Mouse (Mus musculus): ENCODE measurements around the gene Pum2. TPM values are rescaled to one million over a fixed set of nuclear protein-coding genes. Genes with fewer than 3 reads are reported as not detected.

Pum2 gene
- polyA plus RNA-seq, 1 experiment from 2014 or later = 80.1 TPM

GRCm38 (mm10) chr12:8657629-8658366, 16.1 kb upstream of the Pum2 start:
- 87% methylated on average over 6 of the region's 6 CpGs for WGBS (ENCODE audit: missing documents)
- Histone ChIP-seq H3K27ac (no peak overlapping the region), H3K4me3 (ENCODE audit: inconsistent target) (no peak overlapping the region), H3K79me2 (ENCODE audit: inconsistent target) (no peaks in the 10 kb centered on the region), H3K36me3 (ENCODE audit: inconsistent target) (no peaks in the 10 kb centered on the region)

- no peaks in the 10 kb centered on the region for H3K79me2 ChIP-seq (ENCODE audit: inconsistent target)
- H3K36me3 ChIP-seq (ENCODE audit: inconsistent target) = no peaks in the 10 kb centered on the region
- WGBS (ENCODE audit: missing documents) = 12% methylated on average over 15 of the region's 15 CpGs
- H3K27ac ChIP-seq = peak overlapping the region; percentile 52
- no peak overlapping the region for H3K4me3 ChIP-seq (ENCODE audit: inconsistent target)
Measured at GRCm38 (mm10) chr12:8659406-8660279, 14.3 kb upstream of the Pum2 start.

- Histone ChIP-seq H3K4me3 (ENCODE audit: inconsistent target) (no peak overlapping the region), H3K27ac (no peak overlapping the region), H3K79me2 (ENCODE audit: inconsistent target) (no peaks in the 10 kb centered on the region), H3K36me3 (ENCODE audit: inconsistent target) (no peaks in the 10 kb centered on the region)
- 64% methylated on average over 3 of the region's 3 CpGs for WGBS (ENCODE audit: missing documents)
Measured at GRCm38 (mm10) chr12:8661747-8662146, 12.2 kb upstream of the Pum2 start.

- 55% methylated on average over 2 of the region's 2 CpGs for WGBS (ENCODE audit: missing documents)
- no peaks in the 10 kb centered on the region for H3K79me2 ChIP-seq (ENCODE audit: inconsistent target)
- no peaks in the 10 kb centered on the region for H3K36me3 ChIP-seq (ENCODE audit: inconsistent target)
- no peak overlapping the region for H3K27ac ChIP-seq
- no peak overlapping the region for H3K4me3 ChIP-seq (ENCODE audit: inconsistent target)
Measured at GRCm38 (mm10) chr12:8662175-8662574, 11.8 kb upstream of the Pum2 start.

- H3K79me2 ChIP-seq (ENCODE audit: inconsistent target) = no peaks in the 10 kb centered on the region
- no peak overlapping the region for H3K27ac ChIP-seq
- H3K4me3 ChIP-seq (ENCODE audit: inconsistent target) = no peak overlapping the region
- no peaks in the 10 kb centered on the region for H3K36me3 ChIP-seq (ENCODE audit: inconsistent target)
- 85% methylated on average over 4 of the region's 4 CpGs for WGBS (ENCODE audit: missing documents)
Measured at GRCm38 (mm10) chr12:8662721-8663120, 11.2 kb upstream of the Pum2 start.

- no peak overlapping the region for H3K4me3 ChIP-seq (ENCODE audit: inconsistent target)
- no peaks in the 10 kb centered on the region for H3K36me3 ChIP-seq (ENCODE audit: inconsistent target)
- 46% methylated on average over 4 of the region's 4 CpGs for WGBS (ENCODE audit: missing documents)
- H3K79me2 ChIP-seq (ENCODE audit: inconsistent target) = no peaks in the 10 kb centered on the region
- peak overlapping the region; percentile 30 for H3K27ac ChIP-seq
Measured at GRCm38 (mm10) chr12:8667473-8668255, 6.3 kb upstream of the Pum2 start.

- Histone ChIP-seq H3K4me3 (ENCODE audit: inconsistent target) (no peak overlapping the region), H3K79me2 (ENCODE audit: inconsistent target) (no peaks in the 10 kb centered on the region), H3K27ac (no peak overlapping the region), H3K36me3 (ENCODE audit: inconsistent target) (no peaks in the 10 kb centered on the region)
- 95% methylated on average over 2 of the region's 4 CpGs for WGBS (ENCODE audit: missing documents)
Measured at GRCm38 (mm10) chr12:8669421-8669820, 4.5 kb upstream of the Pum2 start.

GRCm38 (mm10) chr12:8669846-8670245, 4.1 kb upstream of the Pum2 start:
- peaks cover 3% of the 10 kb centered on the region for H3K79me2 ChIP-seq (ENCODE audit: inconsistent target)
- no peak overlapping the region for H3K4me3 ChIP-seq (ENCODE audit: inconsistent target)
- H3K27ac ChIP-seq = no peak overlapping the region
- no peaks in the 10 kb centered on the region for H3K36me3 ChIP-seq (ENCODE audit: inconsistent target)
- 100% methylated on average over 3 of the region's 3 CpGs for WGBS (ENCODE audit: missing documents)

GRCm38 (mm10) chr12:8673121-8673973, 587 bp upstream of the Pum2 start:
- Histone ChIP-seq H3K27ac (peak overlapping the region; percentile 70), H3K79me2 (ENCODE audit: inconsistent target) (peaks cover 38% of the 10 kb centered on the region), H3K4me3 (ENCODE audit: inconsistent target) (peak overlapping the region; percentile 36), H3K36me3 (ENCODE audit: inconsistent target) (no peaks in the 10 kb centered on the region)
- WGBS (ENCODE audit: missing documents) = 41% methylated on average over 17 of the region's 17 CpGs

DNA sequence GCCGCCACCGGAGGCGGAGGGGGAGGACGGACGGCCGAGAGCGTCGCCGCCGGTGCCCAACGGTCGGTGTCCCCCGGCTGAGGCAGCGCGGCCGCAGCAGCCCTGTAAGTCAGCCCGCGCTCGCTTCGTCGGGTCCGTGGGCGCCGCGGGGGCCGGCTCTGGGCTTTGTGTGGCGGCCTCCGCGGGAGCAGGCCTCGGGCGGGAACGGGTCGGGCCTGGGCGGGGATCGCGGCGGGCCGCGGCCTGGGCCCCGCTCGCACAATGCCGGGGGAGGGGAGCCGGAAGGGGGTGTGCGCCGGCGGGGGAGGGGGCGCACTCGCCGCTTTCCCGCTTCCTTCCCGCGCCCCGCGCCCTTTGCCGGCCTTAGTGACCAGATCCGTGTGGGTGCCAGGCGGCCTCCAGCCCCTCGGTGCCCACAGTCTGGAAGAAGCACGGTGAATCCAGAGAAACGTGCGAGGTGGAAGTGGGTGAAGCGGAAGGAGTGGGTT, 487 bp downstream of the Pum2 start:
- 3% methylated on average over 38 of the region's 62 CpGs for WGBS (ENCODE audit: missing documents)
- no peaks in the 10 kb centered on the region for H3K36me3 ChIP-seq (ENCODE audit: inconsistent target)
- peak overlapping the region; percentile 78 for H3K4me3 ChIP-seq (ENCODE audit: inconsistent target)
- H3K79me2 ChIP-seq (ENCODE audit: inconsistent target) = peaks cover 49% of the 10 kb centered on the region
- H3K27ac ChIP-seq = peak overlapping the region; percentile 57

GRCm38 (mm10) chr12:8674891-8675341, 982 bp downstream of the Pum2 start:
- Histone ChIP-seq H3K4me3 (ENCODE audit: inconsistent target) (peak overlapping the region; percentile 78), H3K79me2 (ENCODE audit: inconsistent target) (peaks cover 54% of the 10 kb centered on the region), H3K27ac (peak overlapping the region; percentile 57), H3K36me3 (ENCODE audit: inconsistent target) (no peaks in the 10 kb centered on the region)
- 0% methylated on average over 20 of the region's 20 CpGs for WGBS (ENCODE audit: missing documents)

GRCm38 (mm10) chr12:8675361-8675760, 1.4 kb downstream of the Pum2 start:
- Histone ChIP-seq H3K36me3 (ENCODE audit: inconsistent target) (no peaks in the 10 kb centered on the region), H3K27ac (peak overlapping the region; percentile 57), H3K79me2 (ENCODE audit: inconsistent target) (peaks cover 59% of the 10 kb centered on the region), H3K4me3 (ENCODE audit: inconsistent target) (peak overlapping the region; percentile 78)
- 1% methylated on average over 7 of the region's 7 CpGs for WGBS (ENCODE audit: missing documents)

GRCm38 (mm10) chr12:8676341-8676740, 2.4 kb downstream of the Pum2 start:
- Histone ChIP-seq H3K79me2 (ENCODE audit: inconsistent target) (peaks cover 68% of the 10 kb centered on the region), H3K27ac (no peak overlapping the region), H3K4me3 (ENCODE audit: inconsistent target) (peak overlapping the region; percentile 78; the same call in 1 of the 2 replicates), H3K36me3 (ENCODE audit: inconsistent target) (no peaks in the 10 kb centered on the region)
- 69% methylated on average over 6 of the region's 6 CpGs for WGBS (ENCODE audit: missing documents)

DNA sequence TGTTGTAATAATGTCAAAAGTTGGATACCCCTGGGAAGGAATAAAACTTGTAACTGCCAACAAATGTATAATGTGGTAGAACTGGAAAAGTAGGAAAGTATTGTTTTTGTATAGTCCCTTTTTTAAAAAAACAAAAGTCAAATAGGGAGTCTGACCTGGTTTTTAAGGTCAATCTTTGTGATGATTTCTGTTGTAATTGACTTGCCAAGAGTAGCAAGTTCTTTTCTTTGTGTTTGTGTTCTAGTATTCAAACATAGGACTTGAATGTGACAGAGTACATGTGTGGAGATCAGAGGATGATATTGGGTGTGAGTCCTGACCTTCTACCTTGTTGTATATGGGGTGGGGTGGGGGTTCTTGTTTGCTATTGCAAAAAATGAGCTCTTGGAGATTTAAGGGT, 4.0 kb downstream of the Pum2 start:
- peaks cover 84% of the 10 kb centered on the region for H3K79me2 ChIP-seq (ENCODE audit: inconsistent target)
- H3K4me3 ChIP-seq (ENCODE audit: inconsistent target) = no peak overlapping the region
- H3K36me3 ChIP-seq (ENCODE audit: inconsistent target) = no peaks in the 10 kb centered on the region
- no peak overlapping the region for H3K27ac ChIP-seq

All from macrophage (primary cell).